Mouse (Mus musculus): ENCODE measurements around the gene Zfp281. TPM values are rescaled to one million over a fixed set of nuclear protein-coding genes. Genes with fewer than 3 reads are reported as not detected.

The Zfp281 gene
- total and polyA plus RNA-seq, 2 experiments: 1.8 to 19.5 TPM

GRCm38 (mm10) chr1:136661511-136661910, 36.8 kb downstream of the Zfp281 start:
- Histone ChIP-seq H3K27me3 (ENCODE audit: control insufficient read depth, insufficient read depth, low read length) (no peaks in the 10 kb centered on the region), H3K79me2 (ENCODE audit: control insufficient read depth, insufficient read depth, low read length) (no peaks in the 10 kb centered on the region), H3K36me3 (ENCODE audit: control insufficient read depth, insufficient read depth, low read length) (no peaks in the 10 kb centered on the region), H3K9ac (ENCODE audit: low read depth, low read length) (0 out of 2 replicates have a peak overlapping the region, but pooled peaks have one; percentile 10), H3K4me3 (ENCODE audit: insufficient read depth, low read depth, low read length) (no peak overlapping the region), H3K27ac (replicated peaks; ENCODE audit: insufficient read depth, low read depth, low read length) (no peak overlapping the region), H3K4me1 (ENCODE audit: control insufficient read depth, insufficient read depth, low read length) (peaks cover 11% of the 10 kb centered on the region)
- 63% methylated on average over 9 of the region's 9 CpGs for WGBS
- no peak for TF ChIP-seq POLR2A (IDR thresholded peaks at IDR 0.05; ENCODE audit: extremely low read depth, insufficient read depth, low read length)
- no peak for TF ChIP-seq CTCF (IDR thresholded peaks at IDR 0.05; ENCODE audit: low read depth, low read length)
- no peak for DNase-seq (ENCODE audit: extremely low read depth, low read depth, low spot score)

GRCm38 (mm10) chr1:136661939-136662563, 37.4 kb downstream of the Zfp281 start:
- no peaks in the 10 kb centered on the region for H3K36me3 ChIP-seq (ENCODE audit: control insufficient read depth, insufficient read depth, low read length)
- no peak overlapping the region for H3K27ac ChIP-seq (replicated peaks; ENCODE audit: insufficient read depth, low read depth, low read length)
- H3K9ac ChIP-seq (ENCODE audit: low read depth, low read length): 0 out of 2 replicates have a peak overlapping the region, but pooled peaks have one; percentile 10
- WGBS: 27% methylated on average over 10 of the region's 10 CpGs
- TF ChIP-seq CTCF (IDR thresholded peaks at IDR 0.05; ENCODE audit: low read depth, low read length) (no peak), POLR2A (IDR thresholded peaks at IDR 0.05; ENCODE audit: extremely low read depth, insufficient read depth, low read length) (no peak)
- H3K79me2 ChIP-seq (ENCODE audit: control insufficient read depth, insufficient read depth, low read length): no peaks in the 10 kb centered on the region
- H3K4me3 ChIP-seq (ENCODE audit: insufficient read depth, low read depth, low read length): no peak overlapping the region
- no peaks in the 10 kb centered on the region for H3K27me3 ChIP-seq (ENCODE audit: control insufficient read depth, insufficient read depth, low read length)
- H3K4me1 ChIP-seq (ENCODE audit: control insufficient read depth, insufficient read depth, low read length): peaks cover 10% of the 10 kb centered on the region
- DNase-seq (ENCODE audit: extremely low read depth, low read depth, low spot score): peak; percentile 82

- Histone ChIP-seq H3K27me3 (ENCODE audit: control insufficient read depth, insufficient read depth, low read length) (no peaks in the 10 kb centered on the region), H3K9ac (ENCODE audit: low read depth, low read length) (no peak overlapping the region), H3K4me3 (ENCODE audit: insufficient read depth, low read depth, low read length) (no peak overlapping the region), H3K4me1 (ENCODE audit: control insufficient read depth, insufficient read depth, low read length) (peaks cover 9% of the 10 kb centered on the region), H3K36me3 (ENCODE audit: control insufficient read depth, insufficient read depth, low read length) (no peaks in the 10 kb centered on the region), H3K79me2 (ENCODE audit: control insufficient read depth, insufficient read depth, low read length) (no peaks in the 10 kb centered on the region), H3K27ac (replicated peaks; ENCODE audit: insufficient read depth, low read depth, low read length) (no peak overlapping the region)
- TF ChIP-seq CTCF (IDR thresholded peaks at IDR 0.05; ENCODE audit: low read depth, low read length): no peak
- no peak for TF ChIP-seq POLR2A (IDR thresholded peaks at IDR 0.05; ENCODE audit: extremely low read depth, insufficient read depth, low read length)
- DNase-seq (ENCODE audit: extremely low read depth, low read depth, low spot score): peak; percentile 29
- WGBS: 27% methylated on average over 6 of the region's 6 CpGs
Measured at GRCm38 (mm10) chr1:136664921-136665582, 40.4 kb downstream of the Zfp281 start.

- DNase-seq (ENCODE audit: extremely low read depth, low read depth, low spot score): no peak
- Histone ChIP-seq H3K9ac (ENCODE audit: low read depth, low read length) (no peak overlapping the region), H3K36me3 (ENCODE audit: control insufficient read depth, insufficient read depth, low read length) (no peaks in the 10 kb centered on the region), H3K79me2 (ENCODE audit: control insufficient read depth, insufficient read depth, low read length) (no peaks in the 10 kb centered on the region), H3K27ac (replicated peaks; ENCODE audit: insufficient read depth, low read depth, low read length) (no peak overlapping the region), H3K4me1 (ENCODE audit: control insufficient read depth, insufficient read depth, low read length) (peaks cover 13% of the 10 kb centered on the region), H3K27me3 (ENCODE audit: control insufficient read depth, insufficient read depth, low read length) (no peaks in the 10 kb centered on the region), H3K4me3 (ENCODE audit: insufficient read depth, low read depth, low read length) (no peak overlapping the region)
- WGBS: 76% methylated on average over 2 of the region's 2 CpGs
- TF ChIP-seq POLR2A (IDR thresholded peaks at IDR 0.05; ENCODE audit: extremely low read depth, insufficient read depth, low read length): no peak
- no peak for TF ChIP-seq CTCF (IDR thresholded peaks at IDR 0.05; ENCODE audit: low read depth, low read length)
Measured at GRCm38 (mm10) chr1:136666513-136666912, 41.8 kb downstream of the Zfp281 start.

GRCm38 (mm10) chr1:136669926-136670325, 45.2 kb downstream of the Zfp281 start:
- H3K27ac ChIP-seq (replicated peaks; ENCODE audit: insufficient read depth, low read depth, low read length): peak overlapping the region; percentile 99
- DNase-seq (ENCODE audit: extremely low read depth, low read depth, low spot score): peak; percentile 77
- H3K27me3 ChIP-seq (ENCODE audit: control insufficient read depth, insufficient read depth, low read length): no peaks in the 10 kb centered on the region
- peak overlapping the region; percentile 52 for H3K4me3 ChIP-seq (ENCODE audit: insufficient read depth, low read depth, low read length)
- H3K79me2 ChIP-seq (ENCODE audit: control insufficient read depth, insufficient read depth, low read length): no peaks in the 10 kb centered on the region
- H3K9ac ChIP-seq (ENCODE audit: low read depth, low read length): peak overlapping the region; percentile 85
- TF ChIP-seq CTCF (IDR thresholded peaks at IDR 0.05; ENCODE audit: low read depth, low read length) (no peak), POLR2A (IDR thresholded peaks at IDR 0.05; ENCODE audit: extremely low read depth, insufficient read depth, low read length) (no peak)
- no peaks in the 10 kb centered on the region for H3K36me3 ChIP-seq (ENCODE audit: control insufficient read depth, insufficient read depth, low read length)
- WGBS: 30% methylated on average over 7 of the region's 7 CpGs
- H3K4me1 ChIP-seq (ENCODE audit: control insufficient read depth, insufficient read depth, low read length): peaks cover 7% of the 10 kb centered on the region

- H3K27ac ChIP-seq (replicated peaks; ENCODE audit: insufficient read depth, low read depth, low read length): no peak overlapping the region
- TF ChIP-seq CTCF (IDR thresholded peaks at IDR 0.05; ENCODE audit: low read depth, low read length) (no peak), POLR2A (IDR thresholded peaks at IDR 0.05; ENCODE audit: extremely low read depth, insufficient read depth, low read length) (no peak)
- no peaks in the 10 kb centered on the region for H3K27me3 ChIP-seq (ENCODE audit: control insufficient read depth, insufficient read depth, low read length)
- H3K36me3 ChIP-seq (ENCODE audit: control insufficient read depth, insufficient read depth, low read length): no peaks in the 10 kb centered on the region
- DNase-seq (ENCODE audit: extremely low read depth, low read depth, low spot score): no peak
- no peak overlapping the region for H3K4me3 ChIP-seq (ENCODE audit: insufficient read depth, low read depth, low read length)
- H3K79me2 ChIP-seq (ENCODE audit: control insufficient read depth, insufficient read depth, low read length): no peaks in the 10 kb centered on the region
- 61% methylated on average over 16 of the region's 16 CpGs for WGBS
- 0 out of 2 replicates have a peak overlapping the region, but pooled peaks have one; percentile 23 for H3K9ac ChIP-seq (ENCODE audit: low read depth, low read length)
- peaks cover 7% of the 10 kb centered on the region for H3K4me1 ChIP-seq (ENCODE audit: control insufficient read depth, insufficient read depth, low read length)
Measured at GRCm38 (mm10) chr1:136670421-136670820, 45.7 kb downstream of the Zfp281 start.
